Mouse (Mus musculus) embryo, embryonic 10 days (tissue): ENCODE results near the gene Acp1.
A peak's percentile ranks its signal among the peaks of the same experiment; 100 is the strongest.

Source experiments
- DNase-seq: peaks from one replicate; pipeline ENCODE4 v3.0.0-alpha.2; 2015; ENCODE audit warnings: low spot score

The Acp1 gene

DNA sequence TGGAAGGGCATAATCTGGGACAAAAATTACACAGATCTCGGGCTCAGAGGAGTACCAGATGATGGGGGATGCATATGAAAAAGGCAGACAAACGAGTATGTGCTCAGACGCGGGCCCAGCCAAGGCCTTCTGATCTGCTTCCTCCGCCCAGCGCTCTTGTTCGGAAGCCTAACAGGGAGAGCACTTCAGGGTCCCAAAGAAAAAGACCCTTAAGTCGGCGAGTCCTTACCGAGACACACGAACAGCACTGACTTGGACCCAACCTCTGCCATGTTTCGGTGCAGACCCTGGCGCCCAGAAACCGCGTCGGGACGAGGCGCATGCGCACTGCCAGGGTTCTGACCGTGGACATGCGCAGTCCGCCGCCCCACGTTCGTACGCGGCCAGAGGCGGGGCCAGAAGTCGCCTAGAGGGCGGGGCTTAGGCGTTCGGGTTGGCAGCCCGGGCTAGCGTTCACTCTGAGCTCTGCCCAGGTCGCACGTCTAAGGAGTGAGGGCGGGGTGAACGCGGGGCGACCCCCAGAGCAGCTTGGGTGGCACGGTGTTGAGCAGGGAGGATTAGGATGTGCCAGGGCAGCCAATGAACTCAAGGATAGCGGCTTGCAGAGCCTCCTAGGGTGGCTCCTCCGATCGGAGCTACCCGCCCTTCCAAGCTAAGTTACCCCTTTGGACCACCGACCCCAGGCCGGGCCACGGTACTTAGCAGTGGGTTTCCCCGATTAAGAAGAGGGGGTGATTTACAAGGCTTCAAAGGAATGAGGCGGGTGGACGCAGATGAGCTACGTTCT, at the start of gene Acp1, which contains the start of gene Sh3yl1:
TSS of gene Acp1 (minus strand) at position 329 of the 787 bp plus-strand sequence.
TSS of gene Sh3yl1 (plus strand) at position 408 of the 787 bp plus-strand sequence.
- peak; percentile 96 for DNase-seq

GRCm38 (mm10) chr12:30944197-30944596, 32.8 kb upstream of the Acp1 start:
- DNase-seq, result no peak

GRCm38 (mm10) chr12:30943057-30943986, 31.9 kb upstream of the Acp1 start:
- no peak for DNase-seq

GRCm38 (mm10) chr12:30936899-30937298, 25.5 kb upstream of the Acp1 start:
- DNase-seq, result no peak

GRCm38 (mm10) chr12:30933299-30933698, 21.9 kb upstream of the Acp1 start:
- DNase-seq, result no peak

DNA sequence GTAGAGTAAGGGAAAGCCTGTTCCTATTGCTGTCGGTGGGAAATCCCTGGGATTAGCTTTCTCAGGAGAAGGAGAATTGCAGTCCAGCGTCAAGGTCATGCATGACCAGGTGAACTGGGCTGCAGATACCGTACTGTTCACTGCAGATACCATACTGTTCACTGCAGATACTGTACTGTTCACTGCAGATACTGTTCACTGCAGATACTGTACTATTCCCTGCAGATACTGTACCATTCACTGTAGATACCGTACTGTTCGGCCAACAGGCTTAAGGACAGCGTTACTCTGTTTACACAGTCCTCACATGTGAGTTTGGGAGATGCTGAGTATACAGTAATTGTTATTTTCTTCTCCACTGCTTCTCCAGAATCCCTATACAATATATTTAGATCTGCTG, 16.8 kb upstream of the Acp1 start:
- no peak for DNase-seq

DNA sequence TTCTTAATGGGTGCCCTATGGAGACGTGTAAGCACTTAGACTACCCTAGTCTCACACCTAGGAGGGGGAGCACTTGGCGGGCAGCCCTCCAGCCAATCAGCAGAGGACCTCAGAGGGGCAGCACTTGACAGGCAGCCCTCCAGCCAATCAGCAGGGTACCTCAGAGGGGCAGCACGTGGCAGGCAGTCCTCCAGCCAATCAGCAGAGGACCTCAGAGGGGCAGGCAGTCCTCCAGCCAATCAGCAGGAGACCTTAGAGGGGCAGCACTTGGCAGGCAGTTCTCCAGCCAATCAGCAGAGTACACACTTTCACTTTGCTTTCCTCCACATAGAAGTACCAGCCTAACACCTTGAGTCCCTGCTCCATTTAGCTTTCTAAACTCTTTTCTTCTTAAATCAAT, 11.0 kb upstream of the Acp1 start:
- no peak for DNase-seq

DNA sequence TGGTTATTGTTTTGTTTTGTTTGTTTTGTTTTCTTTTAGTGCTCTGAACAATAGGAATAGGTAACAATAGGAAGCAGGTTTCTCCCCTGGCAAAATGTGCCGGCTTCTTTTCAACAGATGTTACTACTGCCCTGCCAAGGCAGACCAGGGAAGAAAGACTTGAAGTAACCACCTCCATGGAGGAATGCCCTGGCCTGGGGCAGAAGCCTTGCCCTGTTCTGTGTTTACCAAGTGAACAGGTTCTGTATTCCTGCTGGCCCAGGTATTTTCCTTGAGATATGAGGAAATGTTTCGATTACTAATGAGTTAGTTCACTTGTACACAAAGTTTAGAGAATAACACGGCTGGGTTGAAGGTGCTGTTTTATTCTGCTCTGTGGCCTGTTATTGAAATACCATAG, 1.5 kb upstream of the Acp1 start:
- no peak for DNase-seq

DNA sequence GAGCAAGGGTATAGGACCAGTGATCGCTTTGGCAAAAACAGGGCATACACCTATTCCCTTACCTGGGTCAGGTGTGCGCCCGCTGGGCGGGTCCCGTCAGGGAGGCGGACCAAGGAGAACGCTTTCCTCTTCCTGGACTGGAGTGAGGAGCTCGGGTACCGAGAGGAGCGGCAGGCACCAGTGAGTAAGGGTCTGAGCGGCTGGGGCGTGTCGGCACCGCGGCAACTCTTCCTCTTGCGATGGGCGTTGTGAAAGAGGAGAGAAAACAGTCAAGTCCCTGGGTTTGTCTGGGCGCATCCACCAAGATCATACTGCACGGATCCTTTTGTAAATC, 626 bp upstream of the Acp1 start:
- peak; percentile 53 for DNase-seq

DNA sequence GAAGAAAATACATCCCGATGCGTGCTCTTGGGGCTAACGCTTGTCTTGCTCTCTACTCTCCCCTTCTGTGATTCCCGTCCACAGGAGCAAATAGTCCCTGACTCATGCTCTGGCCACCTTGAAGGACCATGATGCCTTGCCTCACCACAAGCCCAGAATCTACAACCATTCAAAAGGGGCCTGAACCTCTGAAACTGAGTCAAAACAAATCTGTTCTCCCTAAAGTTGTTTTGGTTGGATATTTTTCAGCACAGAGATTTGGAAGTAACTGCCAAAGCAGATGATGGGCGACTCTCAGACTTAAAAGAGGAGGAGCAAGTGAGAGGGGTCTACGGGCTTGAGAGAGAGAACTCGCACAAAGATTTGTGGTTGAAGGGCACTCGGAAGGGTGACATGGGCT, 529 bp downstream of the Acp1 start:
- no peak for DNase-seq

GRCm38 (mm10) chr12:30909881-30910280, 1.5 kb downstream of the Acp1 start:
- no peak for DNase-seq

- DNase-seq, result no peak
Observed at GRCm38 (mm10) chr12:30908658-30909057, 2.7 kb downstream of the Acp1 start.

DNA sequence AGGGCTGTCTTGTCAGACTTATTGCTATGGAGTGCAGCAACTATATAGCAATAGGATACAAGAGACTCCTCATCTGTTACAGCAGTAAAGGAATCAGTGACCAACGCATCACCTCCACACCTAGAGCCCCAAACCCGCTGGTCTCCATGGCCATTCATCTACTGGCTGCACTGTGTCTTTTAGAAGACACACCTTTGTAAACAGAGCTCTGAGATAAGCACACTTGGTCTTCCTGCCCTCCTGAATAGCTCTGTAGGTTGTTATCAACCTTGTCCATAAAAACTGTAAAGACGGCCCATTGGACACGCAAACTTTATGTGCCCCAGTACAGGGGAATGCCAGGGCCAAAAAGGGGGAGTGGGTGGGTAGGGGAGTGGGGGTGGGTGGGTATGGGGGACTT, 14.3 kb downstream of the Acp1 start:
- no peak for DNase-seq

GRCm38 (mm10) chr12:30891438-30891837, 20.0 kb downstream of the Acp1 start:
- DNase-seq, result no peak

DNA sequence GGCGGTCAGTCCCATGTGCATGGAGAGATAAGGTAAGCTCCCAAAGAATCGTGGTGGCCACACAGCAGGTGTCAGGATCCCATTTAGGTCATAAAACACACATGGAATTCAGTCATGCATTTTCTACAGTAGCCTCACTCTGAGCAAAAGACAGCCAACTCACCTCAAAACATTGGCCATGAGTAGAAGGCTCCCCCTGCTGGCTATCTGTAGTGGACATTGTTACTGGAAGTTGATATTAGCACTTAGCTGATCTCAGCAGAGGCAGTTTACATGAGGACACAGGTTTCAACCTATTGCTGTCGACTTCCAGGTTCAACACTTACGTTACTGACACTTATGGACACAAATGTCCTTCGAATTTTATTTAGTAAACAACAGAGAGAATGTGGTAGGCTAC, 21.3 kb downstream of the Acp1 start:
- DNase-seq, result peak; percentile 79

GRCm38 (mm10) chr12:30888003-30888402, 23.4 kb downstream of the Acp1 start:
- DNase-seq, result no peak

DNA sequence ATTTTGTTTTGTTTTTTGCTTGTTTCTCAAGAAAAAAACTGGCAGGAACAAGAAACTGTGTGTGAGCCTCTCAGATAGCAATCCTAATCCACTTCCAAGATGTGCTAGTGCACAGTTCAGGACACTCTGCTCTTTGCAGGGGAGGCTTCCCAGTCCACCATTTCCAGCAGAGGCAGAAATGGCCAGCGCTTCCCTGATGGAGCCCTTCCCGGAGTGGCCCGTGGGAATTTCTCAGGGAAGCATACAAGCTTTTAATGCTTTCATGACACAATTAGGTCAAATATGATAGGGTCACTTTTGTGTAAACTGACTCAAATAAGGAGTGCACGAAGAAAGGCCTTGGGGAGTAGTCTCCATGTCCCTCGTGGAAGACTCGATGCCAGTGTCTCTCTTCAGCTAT, 25.5 kb downstream of the Acp1 start:
- DNase-seq, result no peak

DNA sequence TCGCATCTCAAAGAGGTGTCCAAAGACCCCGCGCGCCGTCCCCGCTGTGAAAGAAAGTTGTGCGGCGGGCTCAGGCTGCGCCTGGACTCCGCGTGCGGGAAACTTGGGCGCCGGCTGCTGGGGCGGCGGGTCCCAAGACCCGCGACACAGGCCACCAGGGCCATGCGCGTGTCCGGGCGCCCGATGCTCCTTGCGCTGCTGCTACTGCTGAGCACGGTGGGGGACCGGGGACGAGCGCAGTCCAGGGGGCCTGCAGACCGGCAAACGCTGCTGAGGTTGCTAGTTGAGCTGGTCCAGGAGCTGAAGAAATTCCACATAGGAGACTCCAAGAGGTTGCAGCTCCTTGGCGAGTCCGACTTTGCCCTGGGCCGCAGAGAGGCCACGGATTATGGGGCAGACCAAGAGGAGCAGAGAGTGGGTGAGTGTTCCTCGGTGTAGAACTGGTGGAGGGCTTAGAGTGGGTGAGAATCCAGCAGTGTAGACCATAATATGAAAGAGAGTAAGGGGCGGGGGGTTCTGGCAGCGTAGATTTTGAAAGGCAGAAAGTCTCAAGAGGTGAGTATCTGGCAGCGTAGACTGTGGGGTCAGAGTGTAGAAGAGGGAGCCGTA, 26.7 kb downstream of the Acp1 start:
- peak; percentile 13 for DNase-seq

GRCm38 (mm10) chr12:30883986-30884621, 27.3 kb downstream of the Acp1 start, which contains the start of gene Alkal2:
TSS of gene Alkal2 (plus strand) at chr12:30884322.
- DNase-seq, result peak; percentile 38

- DNase-seq, result no peak
Observed at GRCm38 (mm10) chr12:30883592-30883985, 27.8 kb downstream of the Acp1 start.

DNA sequence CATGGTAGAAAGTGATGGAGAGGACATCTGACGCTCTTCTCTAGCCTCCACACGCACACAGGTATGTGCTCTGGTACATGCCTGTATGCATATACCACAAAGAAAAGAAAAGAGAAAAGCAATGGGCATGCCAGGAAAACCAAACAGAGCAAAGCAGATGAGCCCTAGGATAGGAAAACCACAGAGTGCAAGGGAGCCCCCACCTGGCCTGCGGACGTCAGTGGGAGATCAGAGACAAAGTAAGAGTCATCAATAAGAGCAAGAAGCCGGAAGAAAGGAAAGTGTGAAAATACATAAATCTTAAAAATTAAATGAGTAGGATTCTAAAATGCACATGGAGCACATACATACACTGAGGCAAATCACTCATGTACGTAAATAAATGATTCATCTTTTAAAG, 31.9 kb downstream of the Acp1 start:
- DNase-seq, result no peak

DNA sequence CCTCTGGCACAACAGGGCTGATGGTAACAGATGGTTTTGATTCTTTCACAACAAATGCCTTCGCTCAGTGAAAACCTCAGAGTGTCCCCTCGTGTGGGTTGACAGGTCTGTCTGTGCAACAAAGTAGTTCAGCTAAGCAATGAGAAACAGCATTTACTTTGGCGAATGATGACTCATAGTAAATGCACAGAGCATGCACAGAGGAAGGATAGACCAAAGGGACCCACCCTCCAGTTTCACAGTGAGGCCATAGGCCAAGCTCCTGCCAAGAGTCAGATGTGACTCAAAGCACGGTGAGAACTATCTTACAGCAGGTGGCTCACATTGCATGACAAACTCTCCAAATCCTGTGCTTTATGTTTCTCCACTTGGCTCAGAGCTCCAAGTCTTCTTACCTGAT, 45.6 kb downstream of the Acp1 start:
- DNase-seq, result no peak
